Mouse (Mus musculus) heart, embryonic 14.5 days (tissue): ENCODE results near the gene Sgms1. TPM values are rescaled to one million over a fixed set of nuclear protein-coding genes. Genes with fewer than 3 reads are reported as not detected.
A peak's percentile ranks its signal among the peaks of the same experiment; 100 is the strongest.

Experiments used
- ATAC-seq: fragments of 200-750 bp; cut with Nextera tagmentation; 2 replicates; pipeline ENCODE4 v1.8.0; 2017; ENCODE audit warnings: low read depth, moderate TSS enrichment; ENCODE audit not compliant: insufficient number of reproducible peaks, insufficient read depth, low FRiP score
- H3K27ac ChIP-seq, 2 experiments: fragments of 200-500 bp in 1 of 2; fragments of 300-500 bp in 1 of 2; sonication (generic) in 1 of 2; replicated peaks in 1 of 2; 2 replicates each; pipeline ENCODE4 v1.5.1; 2012 to 2014; ENCODE audit warnings: low read depth in 2 of 2, low read length in 2 of 2, control low read depth in 1 of 2, mild to moderate bottlenecking in 1 of 2, mixed read lengths in 1 of 2; ENCODE audit not compliant: control insufficient read depth in 1 of 2, insufficient read depth in 1 of 2
- H3K27me3 ChIP-seq: fragments of 300-500 bp; sonication (generic); 2 replicates; pipeline ENCODE4 v1.6.1; 2014; ENCODE audit warnings: mild to moderate bottlenecking, low read length, control low read depth; ENCODE audit not compliant: control insufficient read depth, insufficient read depth
- H3K36me3 ChIP-seq: fragments of 300-500 bp; sonication (generic); 2 replicates; pipeline ENCODE4 v1.6.1; 2014; ENCODE audit warnings: mild to moderate bottlenecking, control low read depth, low read length, mixed read lengths; ENCODE audit not compliant: control insufficient read depth, insufficient read depth
- H3K4me1 ChIP-seq, 2 experiments: fragments of 200-500 bp in 1 of 2; fragments of 300-500 bp in 1 of 2; sonication (generic) in 1 of 2; 2 replicates each; pipeline ENCODE4 v1.6.1; 2012 to 2014; ENCODE audit warnings: low read length in 2 of 2, control low read depth in 1 of 2, mixed read lengths in 1 of 2; ENCODE audit not compliant: control insufficient read depth in 2 of 2, insufficient read depth in 2 of 2
- H3K4me2 ChIP-seq: fragments of 300-500 bp; sonication (generic); 2 replicates; pipeline ENCODE4 v1.6.1; 2014; ENCODE audit warnings: mild to moderate bottlenecking, low read length
- H3K4me3 ChIP-seq, 2 experiments: fragments of 200-500 bp in 1 of 2; fragments of 300-500 bp in 1 of 2; sonication (generic) in 1 of 2; 2 replicates each; pipeline ENCODE4 v1.5.1; 2012 to 2014; ENCODE audit warnings: low read length in 2 of 2, mild to moderate bottlenecking in 2 of 2, control low read depth in 1 of 2, low read depth in 1 of 2, moderate library complexity in 1 of 2; ENCODE audit not compliant: control insufficient read depth in 1 of 2, insufficient read depth in 1 of 2
- H3K9ac ChIP-seq: fragments of 300-500 bp; sonication (generic); 2 replicates; pipeline ENCODE4 v1.6.1; 2014; ENCODE audit warnings: mild to moderate bottlenecking, low read length
- H3K9me3 ChIP-seq: fragments of 300-500 bp; sonication (generic); 2 replicates; pipeline ENCODE4 v1.6.1; 2016; ENCODE audit warnings: low read length, control low read depth; ENCODE audit not compliant: control insufficient read depth
- WGBS: fragments of 180-500 bp; shearing (Covaris S2); extraction: QIAGEN DNeasy Blood & Tissue Kit; methylation state at CpG from one replicate; pipeline ENCODE4 v1.1.7; 2014; 5-methylcytosine and 5-hydroxymethylcytosine counted together
- polyA plus RNA-seq: library from polyadenylated mRNA; unstranded; fragments of >200 nt; fragmentation: Nextera tagmentation; extraction: Ambion mirVana; gene quantifications from 2 replicates; pipeline ENCODE4 v1.2.1, GENCODE M21; 2014

Gene Sgms1
- polyA plus RNA-seq = 41.3 and 43.9 TPM in 2 replicates

GRCm38 (mm10) chr19:32389001-32389871 is at the start of gene Sgms1:
Gene Sgms1 (minus strand): TSS chr19:32389714.
- Histone ChIP-seq H3K27me3 (no peaks in the 10 kb centered on the region), H3K36me3 (no peaks in the 10 kb centered on the region; the same call in 1 of the 2 replicates), H3K4me3 (peak within 1 kb of the TSS; percentile 90 to 98), H3K27ac (peak within 1 kb of the TSS; percentile 98 to 99), H3K4me1 (peaks cover 10 to 18% of the 10 kb centered on the region in 2 experiments), H3K9me3 (no peaks in the 10 kb centered on the region), H3K9ac (peak within 1 kb of the TSS; percentile 95), H3K4me2 (peak within 1 kb of the TSS; percentile 83)
- WGBS = under 1% methylated on average over 62 of the region's 68 CpGs
- ATAC-seq = peak; percentile 93

GRCm38 (mm10) chr19:32425856-32426255 is 36.3 kb upstream of the Sgms1 start:
- 84% methylated on average over 3 of the region's 3 CpGs for WGBS
- H3K9me3 ChIP-seq = no peaks in the 10 kb centered on the region
- ATAC-seq = no peak
- H3K4me3 ChIP-seq = no peak overlapping the region
- H3K4me1 ChIP-seq = 0 out of 4 replicates have a peak, but pooled peaks cover 0 to 2% of the 10 kb centered on the region in 2 experiments
- H3K36me3 ChIP-seq = no peaks in the 10 kb centered on the region
- no peak overlapping the region for H3K9ac ChIP-seq
- no peaks in the 10 kb centered on the region for H3K27me3 ChIP-seq
- H3K27ac ChIP-seq = no peak overlapping the region
- no peak overlapping the region for H3K4me2 ChIP-seq

GRCm38 (mm10) chr19:32424706-32425105 is 35.2 kb upstream of the Sgms1 start:
- WGBS = 78% methylated on average over 3 of the region's 3 CpGs
- H3K9me3 ChIP-seq = no peaks in the 10 kb centered on the region
- H3K27me3 ChIP-seq = no peaks in the 10 kb centered on the region
- H3K27ac ChIP-seq = no peak overlapping the region
- H3K9ac ChIP-seq = no peak overlapping the region
- no peak for ATAC-seq
- no peak overlapping the region for H3K4me3 ChIP-seq
- H3K4me1 ChIP-seq = 0 out of 4 replicates have a peak, but pooled peaks cover 0 to 2% of the 10 kb centered on the region in 2 experiments
- H3K4me2 ChIP-seq = no peak overlapping the region
- no peaks in the 10 kb centered on the region for H3K36me3 ChIP-seq

- 30% methylated on average over 3 of the region's 3 CpGs for WGBS
- Histone ChIP-seq H3K27ac (no peak overlapping the region), H3K9me3 (no peaks in the 10 kb centered on the region), H3K4me1 (no peaks in the 10 kb centered on the region), H3K36me3 (no peaks in the 10 kb centered on the region), H3K4me2 (no peak overlapping the region), H3K4me3 (no peak overlapping the region), H3K9ac (no peak overlapping the region), H3K27me3 (no peaks in the 10 kb centered on the region)
- no peak for ATAC-seq
Measured at GRCm38 (mm10) chr19:32419069-32419468, 29.6 kb upstream of the Sgms1 start.

- no peak overlapping the region for H3K4me3 ChIP-seq
- H3K9me3 ChIP-seq = no peaks in the 10 kb centered on the region
- H3K27me3 ChIP-seq = no peaks in the 10 kb centered on the region
- no peak overlapping the region for H3K9ac ChIP-seq
- no peaks in the 10 kb centered on the region for H3K4me1 ChIP-seq
- no peak for ATAC-seq
- WGBS = 52% methylated on average over 7 of the region's 7 CpGs
- no peak overlapping the region for H3K27ac ChIP-seq
- no peaks in the 10 kb centered on the region for H3K36me3 ChIP-seq
- H3K4me2 ChIP-seq = no peak overlapping the region
Measured at GRCm38 (mm10) chr19:32416692-32417317, 27.3 kb upstream of the Sgms1 start.

- WGBS = 63% methylated on average over 8 of the region's 8 CpGs
- H3K36me3 ChIP-seq = no peaks in the 10 kb centered on the region
- H3K4me3 ChIP-seq = no peak overlapping the region
- no peak for ATAC-seq
- no peaks in the 10 kb centered on the region for H3K4me1 ChIP-seq
- H3K4me2 ChIP-seq = no peak overlapping the region
- no peak overlapping the region for H3K9ac ChIP-seq
- H3K9me3 ChIP-seq = no peaks in the 10 kb centered on the region
- no peak overlapping the region for H3K27ac ChIP-seq
- H3K27me3 ChIP-seq = no peaks in the 10 kb centered on the region
Measured at GRCm38 (mm10) chr19:32409603-32410360, 20.3 kb upstream of the Sgms1 start.

- H3K4me3 ChIP-seq = no peak overlapping the region
- no peaks in the 10 kb centered on the region for H3K9me3 ChIP-seq
- no peak overlapping the region for H3K4me2 ChIP-seq
- no peaks in the 10 kb centered on the region for H3K27me3 ChIP-seq
- no peak overlapping the region for H3K9ac ChIP-seq
- 64% methylated on average over 7 of the region's 7 CpGs for WGBS
- H3K36me3 ChIP-seq = no peaks in the 10 kb centered on the region
- ATAC-seq = no peak
- H3K27ac ChIP-seq = no peak overlapping the region
- no peaks in the 10 kb centered on the region for H3K4me1 ChIP-seq
Measured at GRCm38 (mm10) chr19:32406717-32407116, 17.2 kb upstream of the Sgms1 start.
